In genomic region chr17:4738717-4739485, GRCm38 (mm10) we compare ENCODE assay signal across 12 mouse cellular contexts.
A peak's percentile ranks its signal among the peaks of the same experiment; 100 is the strongest.
DNase-seq lines count a peak whose midpoint lies in the region; ATAC-seq and TF ChIP-seq lines count a peak whose summit lies in the region.
"Had no signal": no experiment of that assay in that cellular context is flagged by ENCODE, and none has a peak within 500 bp of the region (broad histone marks: within the 10 kb centered on the region; RNA-seq: fewer than 3 reads in every experiment).

No protein-coding gene starts in this region.

- H3K36me3 ChIP-seq in hindbrain, embryonic 11.5 days (ENCODE audit: control insufficient read depth, insufficient read depth, low read length), result no peaks in the 10 kb centered on the region
- no peaks in the 10 kb centered on the region for H3K36me3 ChIP-seq in hindbrain, embryonic 12.5 days
- H3K36me3 ChIP-seq: hindbrain, embryonic 15.5 days; neural tube, embryonic 12.5 days had no signal

- H3K4me3 ChIP-seq in hindbrain, embryonic 11.5 days (ENCODE audit: low read depth, low read length), result no peak overlapping the region
- H3K4me3 ChIP-seq in hindbrain, embryonic 12.5 days, result no peak overlapping the region
- H3K4me3 ChIP-seq in bone marrow, adult 2 months (replicated peaks; ENCODE audit: control insufficient read depth, low read depth, low read length), result no peak overlapping the region
- H3K4me3 ChIP-seq: hindbrain, embryonic 15.5 days; neural tube, embryonic 12.5 days had no signal

- no peaks in the 10 kb centered on the region for H3K27me3 ChIP-seq in hindbrain, embryonic 11.5 days (ENCODE audit: control insufficient read depth, insufficient read depth, low read length)
- no peaks in the 10 kb centered on the region for H3K27me3 ChIP-seq in hindbrain, embryonic 12.5 days
- H3K27me3 ChIP-seq: hindbrain, embryonic 15.5 days; neural tube, embryonic 12.5 days had no signal

- TF ChIP-seq POLR2A in bone marrow, adult 2 months (IDR thresholded peaks at IDR 0.05; ENCODE audit: borderline replicate concordance, control insufficient read depth, low read depth, low read length), result no peak

- WGBS in hindbrain, embryonic 11.5 days, result 8% methylated on average over 7 of the region's 7 CpGs
- WGBS in hindbrain, embryonic 12.5 days, result 6% methylated on average over 7 of the region's 7 CpGs
- WGBS in bone marrow, adult 2 months, result 68% methylated on average over 7 of the region's 7 CpGs

- DNase-seq in embryo, embryonic 10 days (ENCODE audit: low spot score), result peak; percentile 52
- DNase-seq in embryo, embryonic 9.5 days (ENCODE audit: extremely low spot score), result no peak
- peak; percentile 25 for DNase-seq in hindbrain, embryonic 11.5 days (ENCODE audit: low spot score)
- peak; percentile 25 for DNase-seq in heart, postnatal 4 days
- no peak for DNase-seq in adrenal gland, adult 2 months
- no peak for DNase-seq in urinary bladder, adult 18-20 months (ENCODE audit: low spot score in 2 of 2)
- DNase-seq: cerebellum, adult 9-11 months; right cerebral cortex, adult 18-20 months had no signal

- no peak overlapping the region for H3K4me2 ChIP-seq in hindbrain, embryonic 11.5 days (replicated peaks; ENCODE audit: low read depth, low read length)
- no peak overlapping the region for H3K4me2 ChIP-seq in hindbrain, embryonic 12.5 days (replicated peaks)
- H3K4me2 ChIP-seq: hindbrain, embryonic 15.5 days; neural tube, embryonic 12.5 days had no signal

- no peak overlapping the region for H3K27ac ChIP-seq in hindbrain, embryonic 11.5 days (ENCODE audit: low read depth, low read length)
- no peak overlapping the region for H3K27ac ChIP-seq in hindbrain, embryonic 12.5 days
- peak overlapping the region; percentile 61 for H3K27ac ChIP-seq in bone marrow, adult 2 months (ENCODE audit: control insufficient read depth, insufficient read depth, low read depth, low read length, poor library complexity)
- H3K27ac ChIP-seq: hindbrain, embryonic 15.5 days; neural tube, embryonic 12.5 days had no signal

- 0 out of 2 replicates have a peak, but pooled peaks have one; percentile 35 for ATAC-seq in hindbrain, embryonic 11.5 days (ENCODE audit: low FRiP score)
- no peak for ATAC-seq in hindbrain, embryonic 12.5 days (ENCODE audit: low FRiP score)

- no peaks in the 10 kb centered on the region for H3K9me3 ChIP-seq in hindbrain, embryonic 11.5 days (ENCODE audit: control insufficient read depth, low read length)
- H3K9me3 ChIP-seq in hindbrain, embryonic 12.5 days (replicated peaks), result no peaks in the 10 kb centered on the region
- H3K9me3 ChIP-seq: hindbrain, embryonic 15.5 days; neural tube, embryonic 12.5 days had no signal

- H3K4me1 ChIP-seq in hindbrain, embryonic 11.5 days (replicated peaks; ENCODE audit: control insufficient read depth, insufficient read depth, low read length), result no peaks in the 10 kb centered on the region
- H3K4me1 ChIP-seq in hindbrain, embryonic 12.5 days, result peaks cover 12% of the 10 kb centered on the region
- H3K4me1 ChIP-seq in bone marrow, adult 2 months (ENCODE audit: control insufficient read depth, insufficient read depth, low read length), result no peaks in the 10 kb centered on the region; the same call in 1 of the 2 replicates

- TF ChIP-seq CTCF in bone marrow, adult 2 months (IDR thresholded peaks at IDR 0.05; ENCODE audit: control insufficient read depth, insufficient read depth, low read length), result no peak

- H3K9ac ChIP-seq in hindbrain, embryonic 11.5 days (ENCODE audit: low read depth, low read length), result 0 out of 2 replicates have a peak overlapping the region, but pooled peaks have one; percentile 34
- H3K9ac ChIP-seq in hindbrain, embryonic 12.5 days, result no peak overlapping the region
- H3K9ac ChIP-seq: hindbrain, embryonic 15.5 days; neural tube, embryonic 12.5 days had no signal

Comparison
In these comparisons a context has a peak if more than half of its experiments do, and no peak if none do; other contexts are left out.
1. DNase-seq: peak in embryo, embryonic 10 days (single experiment), hindbrain, embryonic 11.5 days (single experiment) and heart, postnatal 4 days (single experiment); none in embryo, embryonic 9.5 days (single experiment), adrenal gland, adult 2 months (single experiment) and urinary bladder, adult 18-20 months (0 of 2).